Mouse (Mus musculus) cortical plate, adult 2 months (tissue): Measurements from ENCODE around the gene Gria1. TPM values are rescaled to one million over a fixed set of nuclear protein-coding genes. Genes with fewer than 3 reads are reported as not detected.

ENCODE experiments used
- H3K27ac ChIP-seq: fragments of 200-500 bp; 2 replicates; pipeline ENCODE4 v1.5.1; 2012; ENCODE audit warnings: low read length, control low read depth, inconsistent platforms; ENCODE audit not compliant: insufficient read depth
- H3K4me1 ChIP-seq: fragments of 200-500 bp; 2 replicates; pipeline ENCODE4 v1.6.1; 2011; ENCODE audit warnings: low read length; ENCODE audit not compliant: control insufficient read depth, insufficient read depth
- H3K4me3 ChIP-seq: fragments of 200-500 bp; 2 replicates; pipeline ENCODE4 v1.5.1; 2011; ENCODE audit warnings: mild to moderate bottlenecking, low read length, control low read depth; ENCODE audit not compliant: insufficient read depth
- CTCF ChIP-seq: fragments of 200-500 bp; IDR thresholded peaks from 2 replicates; pipeline ENCODE4 v1.5.1; 2011; ENCODE audit warnings: mild to moderate bottlenecking, control low read depth, low read length; ENCODE audit not compliant: insufficient read depth; ENCODE audit errors: extremely low read depth
- POLR2A ChIP-seq: fragments of 200-500 bp; IDR thresholded peaks from 2 replicates; pipeline ENCODE4 v1.6.1; 2011; ENCODE audit warnings: mild to moderate bottlenecking, low read length, control low read depth; ENCODE audit not compliant: insufficient read depth; ENCODE audit errors: extremely low read depth
- polyA plus RNA-seq: library from polyadenylated mRNA; depleted of rRNA; stranded (reverse); fragments of >200 nt; gene quantifications from 2 replicates; pipeline ENCODE4 v1.2.3, GENCODE M21; 2012

The Gria1 gene
- polyA plus RNA-seq, 1 experiment: 100.0 TPM

DNA sequence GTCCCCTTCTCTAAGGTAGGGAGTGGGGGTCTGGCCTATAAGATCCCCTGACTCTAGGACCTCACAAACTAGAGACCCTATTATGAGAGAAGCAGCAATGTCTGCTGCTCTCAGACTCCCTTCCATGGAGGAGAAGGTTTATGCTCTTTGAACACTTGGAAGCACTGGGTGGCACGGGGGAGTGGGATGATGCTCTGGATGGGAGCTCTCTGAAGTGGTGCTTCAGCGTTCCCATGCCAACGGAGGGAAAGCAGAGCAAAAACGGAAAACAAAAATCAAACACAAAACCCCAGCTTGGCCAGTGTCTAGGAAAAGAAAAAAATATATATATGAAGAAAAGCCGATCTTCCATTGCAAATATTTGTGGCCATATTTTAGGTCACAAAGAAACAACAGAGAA, 33.0 kb downstream of the Gria1 start:
- H3K27ac ChIP-seq: no peak overlapping the region
- no peak for TF ChIP-seq POLR2A
- no peak for TF ChIP-seq CTCF
- H3K4me1 ChIP-seq: peaks cover 13% of the 10 kb centered on the region
- H3K4me3 ChIP-seq: no peak overlapping the region

- Histone ChIP-seq H3K27ac (no peak overlapping the region), H3K4me1 (no peaks in the 10 kb centered on the region; the same call in 1 of the 2 replicates), H3K4me3 (no peak overlapping the region)
- TF ChIP-seq CTCF: 0 out of 2 replicates have a peak, but pooled peaks have one; percentile 11
- no peak for TF ChIP-seq POLR2A
These were observed 40.7 kb downstream of the Gria1 start for GRCm38 (mm10) chr11:57051666-57052562.

GRCm38 (mm10) chr11:57062441-57062840, 51.3 kb downstream of the Gria1 start:
- H3K4me1 ChIP-seq: peaks cover 7% of the 10 kb centered on the region
- H3K27ac ChIP-seq: no peak overlapping the region
- no peak for TF ChIP-seq POLR2A
- H3K4me3 ChIP-seq: no peak overlapping the region

DNA sequence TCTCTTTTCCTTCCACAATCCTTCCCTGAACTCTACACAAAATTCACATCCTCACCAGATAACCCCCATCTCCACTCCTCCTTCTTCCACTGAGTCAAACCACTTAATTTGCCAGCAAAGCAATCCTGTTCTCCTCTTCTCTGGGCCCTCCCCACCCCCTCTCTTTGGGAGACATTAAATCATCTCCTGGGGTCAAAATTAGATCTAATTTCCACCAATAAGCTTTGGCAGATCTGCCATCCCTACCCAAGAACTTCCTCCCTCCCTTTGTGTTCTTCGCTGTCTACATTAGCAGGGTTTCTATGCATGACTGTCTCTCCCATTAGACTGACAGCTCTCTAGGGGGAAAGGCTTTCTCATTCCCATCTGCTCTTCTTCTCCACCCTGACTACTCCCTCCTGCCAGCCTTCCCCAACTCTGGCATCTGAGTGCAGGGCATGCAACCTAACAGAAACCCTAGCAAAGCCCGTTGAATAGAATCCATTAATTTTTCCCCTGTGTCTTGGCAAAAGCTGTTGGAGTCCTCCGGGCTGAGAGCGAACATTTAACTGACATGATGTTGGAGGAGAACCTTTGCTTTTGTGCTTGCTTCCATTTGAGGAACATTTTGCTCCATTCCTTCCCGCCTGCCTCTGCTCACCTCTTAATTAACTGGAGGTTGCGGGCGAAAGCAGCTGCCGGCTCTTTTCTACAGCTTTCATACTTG, 59.2 kb downstream of the Gria1 start:
- TF ChIP-seq POLR2A (no peak), CTCF (no peak)

DNA sequence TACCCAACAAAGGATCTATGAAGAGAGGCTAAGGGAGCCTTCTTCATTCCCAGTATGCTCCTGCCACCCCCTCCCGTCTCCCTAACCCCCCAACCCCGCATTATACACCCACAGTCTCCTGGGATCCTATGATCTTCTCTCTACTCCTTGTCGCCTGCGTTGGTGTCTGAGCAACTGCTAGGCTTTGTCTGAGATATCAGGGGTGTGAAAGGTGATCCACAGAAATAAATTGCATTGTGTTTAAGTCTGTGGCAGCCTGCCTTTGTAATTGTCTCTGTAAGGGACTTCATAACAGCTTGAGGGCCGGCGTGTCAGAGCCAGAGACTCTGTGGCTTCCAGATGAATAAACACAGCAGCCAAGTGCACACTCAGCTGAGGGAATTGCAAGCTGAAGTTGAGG, 61.0 kb downstream of the Gria1 start:
- H3K27ac ChIP-seq: no peak overlapping the region
- H3K4me3 ChIP-seq: no peak overlapping the region

More for the DNA sequence above, 59.2 kb downstream of the Gria1 start:
- no peak overlapping the region for H3K27ac ChIP-seq
- no peak overlapping the region for H3K4me3 ChIP-seq
- H3K4me1 ChIP-seq: peaks cover 7% of the 10 kb centered on the region

DNA sequence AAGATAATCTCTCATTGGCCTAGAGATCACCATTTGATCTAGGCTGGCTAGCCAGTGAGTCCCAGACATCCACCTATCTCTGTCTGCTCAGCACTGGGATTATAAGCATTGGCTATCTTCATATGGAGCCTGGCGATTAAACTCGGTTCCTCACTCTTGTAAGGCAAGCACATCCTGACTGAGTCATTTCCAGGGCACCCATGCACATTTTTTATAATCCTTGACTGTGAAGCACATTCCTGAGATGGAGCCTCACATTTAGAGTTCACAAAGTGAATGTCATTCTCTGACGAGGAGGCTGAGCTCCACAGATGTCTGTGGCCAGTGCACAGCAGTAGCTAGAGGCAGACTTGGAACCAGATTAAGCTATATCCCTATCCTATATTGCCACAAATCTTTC, 68.2 kb downstream of the Gria1 start:
- TF ChIP-seq POLR2A (no peak), CTCF (no peak)
- no peak overlapping the region for H3K27ac ChIP-seq

More for the DNA sequence above, 61.0 kb downstream of the Gria1 start:
- no peak for TF ChIP-seq CTCF
- TF ChIP-seq POLR2A: no peak
- H3K4me1 ChIP-seq: peaks cover 8% of the 10 kb centered on the region

GRCm38 (mm10) chr11:57089527-57089926, 78.3 kb downstream of the Gria1 start:
- no peak for TF ChIP-seq POLR2A
- no peak for TF ChIP-seq CTCF
- H3K4me1 ChIP-seq: no peaks in the 10 kb centered on the region
- H3K4me3 ChIP-seq: no peak overlapping the region
- H3K27ac ChIP-seq: no peak overlapping the region

More for the DNA sequence above, 68.2 kb downstream of the Gria1 start:
- Histone ChIP-seq H3K4me1 (peaks cover 6% of the 10 kb centered on the region; the same call in 1 of the 2 replicates), H3K4me3 (no peak overlapping the region)

DNA sequence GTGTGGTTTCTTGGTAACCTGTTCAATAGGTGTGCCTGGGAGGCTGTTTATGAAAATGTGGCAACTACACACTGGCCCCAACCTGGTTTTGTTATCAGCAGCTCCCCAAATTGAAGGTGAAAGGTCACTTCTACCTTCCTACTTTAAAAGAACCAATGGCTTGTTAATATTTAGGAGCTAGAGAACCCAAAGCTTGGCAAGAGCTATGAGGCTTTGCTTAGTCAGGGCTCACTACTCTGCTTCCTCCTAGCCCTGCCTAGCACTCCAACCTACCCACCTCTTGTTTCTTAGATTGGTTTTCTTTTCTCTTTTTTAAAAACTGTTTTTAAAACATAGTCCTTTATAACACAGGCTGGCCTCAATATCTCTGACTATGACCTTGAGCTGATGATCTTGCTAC, 79.5 kb downstream of the Gria1 start:
- H3K4me1 ChIP-seq: no peaks in the 10 kb centered on the region
- H3K4me3 ChIP-seq: no peak overlapping the region
- H3K27ac ChIP-seq: no peak overlapping the region
- no peak for TF ChIP-seq CTCF
- TF ChIP-seq POLR2A: no peak

- H3K4me3 ChIP-seq: no peak overlapping the region
- TF ChIP-seq POLR2A (no peak), CTCF (no peak)
- no peaks in the 10 kb centered on the region for H3K4me1 ChIP-seq
- no peak overlapping the region for H3K27ac ChIP-seq
These were observed 80.2 kb downstream of the Gria1 start for GRCm38 (mm10) chr11:57091276-57091914.

GRCm38 (mm10) chr11:57100491-57100890, 89.3 kb downstream of the Gria1 start:
- no peak overlapping the region for H3K4me3 ChIP-seq
- peaks cover 7% of the 10 kb centered on the region; the same call in 1 of the 2 replicates for H3K4me1 ChIP-seq
- H3K27ac ChIP-seq: no peak overlapping the region
- TF ChIP-seq CTCF (no peak), POLR2A (no peak)
